Mouse (Mus musculus): ENCODE measurements around the gene Cyth2. TPM values are rescaled to one million over a fixed set of nuclear protein-coding genes. Genes with fewer than 3 reads are reported as not detected.

The Cyth2 gene
- polyA plus RNA-seq, 1 experiment from 2014 or later: 90.1 TPM

- peaks cover 29% of the 10 kb centered on the region for H3K4me1 ChIP-seq
- 71% methylated on average over 14 of the region's 14 CpGs for whole genome bisulfite sequencing
- H3K4me3 ChIP-seq: no peak overlapping the region
- H3K27me3 ChIP-seq (replicated peaks): no peaks in the 10 kb centered on the region
- peak overlapping the region; percentile 56 for H3K9ac ChIP-seq
- H3K36me3 ChIP-seq: peaks cover 71% of the 10 kb centered on the region
- H3K9me3 ChIP-seq: no peaks in the 10 kb centered on the region
- no peak overlapping the region for H3K27ac ChIP-seq (replicated peaks)
- H3K4me2 ChIP-seq: no peak overlapping the region
- no peak for ATAC-seq (ENCODE audit: extremely low read depth, insufficient number of reproducible peaks, low FRiP score, low TSS enrichment)
Measured at GRCm38 (mm10) chr7:45809276-45810075, 4.9 kb downstream of the Cyth2 start.

- Histone ChIP-seq H3K36me3 (peaks cover 71% of the 10 kb centered on the region), H3K9ac (no peak overlapping the region), H3K27ac (replicated peaks) (no peak overlapping the region), H3K4me1 (peaks cover 29% of the 10 kb centered on the region), H3K9me3 (no peaks in the 10 kb centered on the region), H3K27me3 (replicated peaks) (no peaks in the 10 kb centered on the region), H3K4me2 (no peak overlapping the region), H3K4me3 (no peak overlapping the region)
- no peak for ATAC-seq (ENCODE audit: extremely low read depth, insufficient number of reproducible peaks, low FRiP score, low TSS enrichment)
- WGBS: 49% methylated on average over 11 of the region's 11 CpGs
Measured at GRCm38 (mm10) chr7:45808471-45808870, 5.9 kb downstream of the Cyth2 start.

- Histone ChIP-seq H3K9ac (no peak overlapping the region), H3K36me3 (peaks cover 50% of the 10 kb centered on the region), H3K4me3 (no peak overlapping the region), H3K4me1 (peaks cover 13% of the 10 kb centered on the region), H3K27ac (replicated peaks) (no peak overlapping the region), H3K9me3 (no peaks in the 10 kb centered on the region), H3K27me3 (replicated peaks) (peaks cover 3% of the 10 kb centered on the region), H3K4me2 (no peak overlapping the region)
- ATAC-seq (ENCODE audit: extremely low read depth, insufficient number of reproducible peaks, low FRiP score, low TSS enrichment): no peak
- WGBS: 54% methylated on average over 5 of the region's 5 CpGs
Measured at GRCm38 (mm10) chr7:45805941-45806340, 8.4 kb downstream of the Cyth2 start.

- Histone ChIP-seq H3K27ac (replicated peaks) (no peak overlapping the region), H3K9ac (no peak overlapping the region), H3K4me2 (no peak overlapping the region), H3K36me3 (peaks cover 16% of the 10 kb centered on the region), H3K4me1 (peaks cover 26% of the 10 kb centered on the region), H3K4me3 (no peak overlapping the region), H3K27me3 (replicated peaks) (peaks cover 37% of the 10 kb centered on the region), H3K9me3 (no peaks in the 10 kb centered on the region)
- no peak for ATAC-seq (ENCODE audit: extremely low read depth, insufficient number of reproducible peaks, low FRiP score, low TSS enrichment)
- 83% methylated on average over 6 of the region's 6 CpGs for WGBS
Measured at GRCm38 (mm10) chr7:45802551-45802950, 11.8 kb downstream of the Cyth2 start.

- H3K9me3 ChIP-seq: no peaks in the 10 kb centered on the region
- H3K4me2 ChIP-seq: peak overlapping the region; percentile 61
- H3K4me1 ChIP-seq: peaks cover 29% of the 10 kb centered on the region
- peak overlapping the region; percentile 24 for H3K4me3 ChIP-seq
- H3K9ac ChIP-seq: no peak overlapping the region
- ATAC-seq (ENCODE audit: extremely low read depth, insufficient number of reproducible peaks, low FRiP score, low TSS enrichment): no peak
- H3K36me3 ChIP-seq: peaks cover 4% of the 10 kb centered on the region
- H3K27ac ChIP-seq (replicated peaks): no peak overlapping the region
- peaks cover 49% of the 10 kb centered on the region for H3K27me3 ChIP-seq (replicated peaks)
- 4% methylated on average over 12 of the region's 12 CpGs for WGBS
Measured at GRCm38 (mm10) chr7:45801348-45801747, 13.0 kb downstream of the Cyth2 start.

GRCm38 (mm10) chr7:45800546-45801204, 13.7 kb downstream of the Cyth2 start:
- Histone ChIP-seq H3K4me2 (peak overlapping the region; percentile 61), H3K9me3 (no peaks in the 10 kb centered on the region), H3K36me3 (no peaks in the 10 kb centered on the region), H3K4me1 (peaks cover 29% of the 10 kb centered on the region), H3K27ac (replicated peaks) (no peak overlapping the region), H3K4me3 (peak overlapping the region; percentile 24), H3K9ac (peak overlapping the region; percentile 55), H3K27me3 (replicated peaks) (peaks cover 55% of the 10 kb centered on the region)
- ATAC-seq (ENCODE audit: extremely low read depth, insufficient number of reproducible peaks, low FRiP score, low TSS enrichment): peak; percentile 51; the same call in 1 of the 2 replicates
- WGBS: 10% methylated on average over 24 of the region's 25 CpGs

- Histone ChIP-seq H3K27me3 (replicated peaks) (peaks cover 62% of the 10 kb centered on the region), H3K36me3 (no peaks in the 10 kb centered on the region), H3K9ac (no peak overlapping the region; the same call in 1 of the 2 replicates), H3K27ac (replicated peaks) (no peak overlapping the region), H3K4me3 (no peak overlapping the region), H3K4me1 (peaks cover 29% of the 10 kb centered on the region), H3K9me3 (no peaks in the 10 kb centered on the region), H3K4me2 (peak overlapping the region; percentile 61)
- WGBS: 35% methylated on average over 7 of the region's 7 CpGs
- no peak for ATAC-seq (ENCODE audit: extremely low read depth, insufficient number of reproducible peaks, low FRiP score, low TSS enrichment)
Measured at GRCm38 (mm10) chr7:45800001-45800400, 14.4 kb downstream of the Cyth2 start.

- peaks cover 73% of the 10 kb centered on the region for H3K27me3 ChIP-seq (replicated peaks)
- peak overlapping the region; percentile 79 for H3K4me2 ChIP-seq
- H3K9ac ChIP-seq: no peak overlapping the region
- H3K27ac ChIP-seq (replicated peaks): no peak overlapping the region
- H3K4me1 ChIP-seq: peaks cover 29% of the 10 kb centered on the region
- H3K4me3 ChIP-seq: peak overlapping the region; percentile 55
- no peaks in the 10 kb centered on the region for H3K36me3 ChIP-seq
- ATAC-seq (ENCODE audit: extremely low read depth, insufficient number of reproducible peaks, low FRiP score, low TSS enrichment): no peak
- H3K9me3 ChIP-seq: no peaks in the 10 kb centered on the region
- 46% methylated on average over 7 of the region's 7 CpGs for WGBS
Measured at GRCm38 (mm10) chr7:45798931-45799330, 15.4 kb downstream of the Cyth2 start.

- H3K4me3 ChIP-seq: peak overlapping the region; percentile 55
- 2% methylated on average over 19 of the region's 19 CpGs for WGBS
- peak overlapping the region; percentile 79 for H3K4me2 ChIP-seq
- H3K4me1 ChIP-seq: peaks cover 29% of the 10 kb centered on the region
- peak overlapping the region; percentile 73 for H3K9ac ChIP-seq
- no peaks in the 10 kb centered on the region for H3K9me3 ChIP-seq
- H3K27me3 ChIP-seq (replicated peaks): peaks cover 77% of the 10 kb centered on the region
- no peak overlapping the region for H3K27ac ChIP-seq (replicated peaks)
- H3K36me3 ChIP-seq: no peaks in the 10 kb centered on the region
- no peak for ATAC-seq (ENCODE audit: extremely low read depth, insufficient number of reproducible peaks, low FRiP score, low TSS enrichment)
Measured at GRCm38 (mm10) chr7:45798511-45798836, 15.9 kb downstream of the Cyth2 start.

- 1% methylated on average over 60 of the region's 60 CpGs for WGBS
- Histone ChIP-seq H3K9ac (peak overlapping the region; percentile 73), H3K9me3 (no peaks in the 10 kb centered on the region), H3K36me3 (no peaks in the 10 kb centered on the region), H3K4me3 (peak overlapping the region; percentile 55), H3K27me3 (replicated peaks) (peaks cover 83% of the 10 kb centered on the region), H3K27ac (replicated peaks) (no peak overlapping the region), H3K4me1 (peaks cover 29% of the 10 kb centered on the region), H3K4me2 (peak overlapping the region; percentile 79)
- ATAC-seq (ENCODE audit: extremely low read depth, insufficient number of reproducible peaks, low FRiP score, low TSS enrichment): no peak
Measured at GRCm38 (mm10) chr7:45797661-45798510, 16.5 kb downstream of the Cyth2 start.

GRCm38 (mm10) chr7:45796950-45797349, 17.4 kb downstream of the Cyth2 start:
- peaks cover 93% of the 10 kb centered on the region for H3K27me3 ChIP-seq (replicated peaks)

More at GRCm38 (mm10) chr7:45796950-45797349, 17.4 kb downstream of the Cyth2 start:
- WGBS: 31% methylated on average over 6 of the region's 6 CpGs
- no peaks in the 10 kb centered on the region for H3K36me3 ChIP-seq
- H3K27ac ChIP-seq (replicated peaks): no peak overlapping the region
- no peak for ATAC-seq (ENCODE audit: extremely low read depth, insufficient number of reproducible peaks, low FRiP score, low TSS enrichment)
- no peak overlapping the region for H3K9ac ChIP-seq
- no peak overlapping the region for H3K4me3 ChIP-seq
- H3K4me2 ChIP-seq: no peak overlapping the region; the same call in 1 of the 2 replicates
- H3K4me1 ChIP-seq: peaks cover 29% of the 10 kb centered on the region
- no peaks in the 10 kb centered on the region for H3K9me3 ChIP-seq
